Mouse (Mus musculus) bone marrow, adult 2 months (tissue): ENCODE measurements around the gene Chil5.

Source experiments
- CTCF ChIP-seq: fragments of 200-500 bp; IDR thresholded peaks from 2 replicates; pipeline ENCODE4 v1.5.1; 2011; ENCODE audit warnings: low read length, control low read depth; ENCODE audit not compliant: control insufficient read depth, insufficient read depth
- POLR2A ChIP-seq: fragments of 200-500 bp; IDR thresholded peaks from 2 replicates; pipeline ENCODE4 v1.6.1; 2011; ENCODE audit warnings: low read depth, mild to moderate bottlenecking, control low read depth, low read length, borderline replicate concordance; ENCODE audit not compliant: control insufficient read depth

- TF ChIP-seq CTCF (no peak), POLR2A (no peak)
Observed at GRCm38 (mm10) chr3:105971831-105972446, 60.7 kb downstream of the Chil5 start.
